Mouse (Mus musculus) hindbrain, postnatal 0 days (tissue): ENCODE measurements around the gene Cyb5d2. TPM values are rescaled to one million over a fixed set of nuclear protein-coding genes. Genes with fewer than 3 reads are reported as not detected.

ENCODE experiments used
- ATAC-seq: fragments of 200-750 bp; cut with Nextera tagmentation; 2 replicates; pipeline ENCODE4 v1.8.0; 2017; ENCODE audit warnings: mild to moderate bottlenecking, moderate TSS enrichment, moderate library complexity
- DNase-seq: peaks from one replicate; pipeline ENCODE4 v3.0.0-alpha.2; 2015; ENCODE audit warnings: low spot score
- H3K27ac ChIP-seq: fragments of 300-500 bp; sonication (generic); 2 replicates; pipeline ENCODE4 v1.5.1; 2014; ENCODE audit warnings: mild to moderate bottlenecking
- H3K27me3 ChIP-seq: fragments of 300-500 bp; sonication (generic); 2 replicates; pipeline ENCODE4 v1.6.1; 2014; ENCODE audit warnings: low read length, mixed read lengths; ENCODE audit not compliant: insufficient read depth
- H3K36me3 ChIP-seq: fragments of 300-500 bp; sonication (generic); 2 replicates; pipeline ENCODE4 v1.6.1; 2014; ENCODE audit warnings: low read length, mixed read lengths; ENCODE audit not compliant: insufficient read depth
- H3K4me1 ChIP-seq: fragments of 300-500 bp; sonication (generic); 2 replicates; pipeline ENCODE4 v1.6.1; 2014; ENCODE audit warnings: antibody characterized with exemption, low read length, mixed read lengths; ENCODE audit not compliant: insufficient read depth
- H3K4me2 ChIP-seq: fragments of 300-500 bp; sonication (generic); 2 replicates; pipeline ENCODE4 v1.6.1; 2014; ENCODE audit warnings: low read depth, mild to moderate bottlenecking, low read length, moderate library complexity, mixed read lengths
- H3K4me3 ChIP-seq: fragments of 300-500 bp; sonication (generic); 2 replicates; pipeline ENCODE4 v1.5.1; 2014; ENCODE audit warnings: low read length
- H3K9ac ChIP-seq: fragments of 300-500 bp; sonication (generic); replicated peaks from 2 replicates; pipeline ENCODE4 v1.6.1; 2014; ENCODE audit warnings: mild to moderate bottlenecking, low read length, moderate library complexity, mixed read lengths
- H3K9me3 ChIP-seq: fragments of 300-500 bp; sonication (generic); 2 replicates; pipeline ENCODE4 v1.6.1; 2016; ENCODE audit warnings: low read length, mixed read lengths
- CTCF ChIP-seq: IDR thresholded peaks from 2 replicates; pipeline ENCODE4 v1.5.1; 2016; ENCODE audit warnings: antibody characterized with exemption, control low read depth, low read depth
- WGBS: fragments of 180-500 bp; shearing (Covaris S2); extraction: QIAGEN DNeasy Blood & Tissue Kit; methylation state at CpG from one replicate; pipeline ENCODE4 v1.1.7; 2014; 5-methylcytosine and 5-hydroxymethylcytosine counted together
- polyA plus RNA-seq: library from polyadenylated mRNA; unstranded; fragments of >200 nt; fragmentation: Nextera tagmentation; extraction: Ambion mirVana; gene quantifications from 2 replicates; pipeline ENCODE4 v1.2.1, GENCODE M21; 2015
- total RNA-seq: library from RNA; depleted of rRNA; stranded (reverse); fragments of >200 nt; gene quantifications from 2 replicates; pipeline ENCODE4 v1.2.3, GENCODE M21; 2014

Cyb5d2 gene
- total and polyA plus RNA-seq, 2 experiments from 2014 or later, result 8.7 to 11.8 TPM

DNA sequence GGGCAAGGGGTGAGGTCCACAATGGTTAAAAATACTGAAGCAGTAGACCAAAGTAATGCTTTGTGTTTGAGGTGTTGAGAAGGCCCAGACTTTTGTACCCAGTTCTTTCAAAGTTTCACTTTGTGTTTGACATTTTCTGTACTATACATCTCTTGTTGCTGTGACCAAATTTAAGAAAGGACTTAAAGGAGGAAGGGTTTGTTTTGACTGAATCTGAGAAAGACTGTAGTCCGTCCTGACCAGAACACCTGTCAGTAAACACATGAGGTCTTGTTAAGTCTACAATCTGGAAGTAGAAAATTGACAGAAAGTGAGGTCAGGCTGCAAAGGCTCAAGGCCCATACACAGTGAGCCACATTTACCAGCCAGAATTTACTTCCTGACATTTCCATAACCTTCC, 20.9 kb upstream of the Cyb5d2 start:
- WGBS, result 88% methylated on average over 1 of the region's 1 CpGs
- Histone ChIP-seq H3K4me1 (no peaks in the 10 kb centered on the region), H3K9ac (no peak overlapping the region), H3K27me3 (no peaks in the 10 kb centered on the region), H3K4me2 (no peak overlapping the region), H3K9me3 (no peaks in the 10 kb centered on the region), H3K27ac (no peak overlapping the region), H3K4me3 (no peak overlapping the region), H3K36me3 (peaks cover 5% of the 10 kb centered on the region)
- no peak for TF ChIP-seq CTCF
- DNase-seq (no peak), ATAC-seq (no peak)

DNA sequence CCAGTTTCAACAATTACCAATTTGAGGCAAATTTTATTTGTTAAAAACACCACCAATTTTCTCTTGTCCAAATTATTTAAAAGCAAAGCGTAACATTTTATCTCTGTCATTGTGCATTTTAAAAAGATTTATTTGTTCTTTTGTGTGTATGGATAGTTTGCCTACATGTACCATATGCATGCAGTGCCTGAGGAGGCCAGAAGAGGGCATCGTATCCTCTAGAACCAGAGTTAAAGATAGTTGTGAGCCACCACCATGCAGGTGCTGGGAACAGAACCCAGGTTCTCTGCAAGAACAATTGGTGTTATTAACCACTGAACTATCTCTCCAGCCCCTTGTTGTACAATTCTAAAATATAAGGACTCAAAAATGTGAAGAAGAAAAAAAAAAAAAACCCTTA, 18.2 kb upstream of the Cyb5d2 start:
- no peak for DNase-seq
- Histone ChIP-seq H3K36me3 (no peaks in the 10 kb centered on the region; the same call in 1 of the 2 replicates), H3K9me3 (no peaks in the 10 kb centered on the region), H3K4me1 (no peaks in the 10 kb centered on the region), H3K27me3 (no peaks in the 10 kb centered on the region), H3K4me2 (no peak overlapping the region), H3K4me3 (no peak overlapping the region), H3K27ac (no peak overlapping the region), H3K9ac (no peak overlapping the region)
- peak; percentile 21; the same call in 1 of the 2 replicates for TF ChIP-seq CTCF
- WGBS, result 87% methylated on average over 2 of the region's 2 CpGs
- ATAC-seq, result no peak

DNA sequence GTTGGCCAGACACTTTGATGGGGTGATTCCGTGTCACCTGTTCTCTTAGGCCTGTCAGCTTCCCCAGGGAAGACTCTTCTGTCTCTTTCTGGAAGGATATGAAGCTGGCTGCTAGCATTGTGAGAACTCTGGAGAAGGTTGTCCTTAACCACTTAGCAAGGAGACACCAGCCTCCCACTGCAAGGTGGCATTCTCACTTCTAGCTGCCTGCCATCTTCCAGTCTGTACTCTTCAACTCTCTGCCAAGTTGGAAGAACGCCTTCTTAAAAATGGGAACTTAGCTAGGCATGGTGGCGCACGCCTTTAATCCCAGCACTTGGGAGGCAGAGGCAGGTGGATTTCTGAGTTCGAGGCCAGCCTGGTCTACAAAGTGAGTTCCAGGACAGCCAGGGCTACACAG, 17.7 kb upstream of the Cyb5d2 start:
- ATAC-seq (no peak), DNase-seq (no peak)
- Histone ChIP-seq H3K9me3 (no peaks in the 10 kb centered on the region), H3K27me3 (no peaks in the 10 kb centered on the region), H3K27ac (no peak overlapping the region), H3K4me2 (no peak overlapping the region), H3K4me3 (no peak overlapping the region), H3K36me3 (no peaks in the 10 kb centered on the region), H3K9ac (no peak overlapping the region), H3K4me1 (no peaks in the 10 kb centered on the region)
- TF ChIP-seq CTCF, result no peak
- WGBS, result 93% methylated on average over 5 of the region's 5 CpGs

DNA sequence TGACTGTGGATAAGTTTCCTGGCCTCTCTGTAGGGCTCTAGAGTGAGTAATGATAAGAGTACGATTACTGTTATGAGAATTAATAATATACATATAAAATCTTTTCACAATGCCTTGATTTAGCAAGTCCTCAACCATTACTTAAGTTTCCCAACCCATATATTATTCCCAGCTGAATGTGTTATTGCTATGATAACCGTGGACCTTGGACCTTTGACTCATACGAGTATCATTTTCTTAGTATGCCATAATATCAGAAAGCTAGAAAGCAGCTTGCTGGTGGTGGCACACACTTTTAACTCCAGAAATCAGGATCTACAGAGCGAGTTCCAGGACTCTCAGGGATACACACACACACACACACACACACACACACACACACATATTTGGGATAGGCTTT, 12.1 kb upstream of the Cyb5d2 start:
- no peaks in the 10 kb centered on the region for H3K27me3 ChIP-seq
- H3K4me1 ChIP-seq, result no peaks in the 10 kb centered on the region
- no peak for ATAC-seq
- no peak overlapping the region for H3K4me3 ChIP-seq
- no peaks in the 10 kb centered on the region for H3K36me3 ChIP-seq
- no peak overlapping the region for H3K4me2 ChIP-seq
- no peak for TF ChIP-seq CTCF
- H3K9ac ChIP-seq, result no peak overlapping the region
- no peaks in the 10 kb centered on the region for H3K9me3 ChIP-seq
- no peak overlapping the region for H3K27ac ChIP-seq
- DNase-seq, result no peak
- WGBS, result 78% methylated on average over 4 of the region's 4 CpGs

DNA sequence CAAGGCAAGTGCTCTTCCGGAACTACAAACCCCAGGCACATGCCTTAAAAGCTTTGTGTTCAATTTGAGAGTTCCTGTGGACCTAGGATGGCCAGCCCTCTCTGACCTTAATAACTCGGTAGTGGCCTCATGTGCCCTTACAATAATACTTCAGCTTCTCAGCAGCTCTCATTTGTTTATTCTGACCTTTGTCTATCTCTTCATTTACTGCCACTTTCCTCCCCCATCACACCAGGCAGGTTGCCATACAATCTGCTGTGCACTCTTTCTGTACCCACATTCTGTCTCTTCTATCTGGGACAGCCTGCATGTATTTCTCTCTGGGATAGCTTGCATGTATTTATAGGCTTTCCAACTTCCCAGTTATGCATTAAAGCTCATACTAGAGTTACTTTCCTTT, 10.6 kb upstream of the Cyb5d2 start:
- ATAC-seq (no peak), DNase-seq (no peak)
- WGBS, result 70% methylated on average over 2 of the region's 2 CpGs
- Histone ChIP-seq H3K4me1 (no peaks in the 10 kb centered on the region), H3K4me3 (no peak overlapping the region), H3K36me3 (no peaks in the 10 kb centered on the region), H3K9me3 (no peaks in the 10 kb centered on the region), H3K27ac (no peak overlapping the region), H3K4me2 (no peak overlapping the region), H3K27me3 (no peaks in the 10 kb centered on the region), H3K9ac (no peak overlapping the region)
- no peak for TF ChIP-seq CTCF

DNA sequence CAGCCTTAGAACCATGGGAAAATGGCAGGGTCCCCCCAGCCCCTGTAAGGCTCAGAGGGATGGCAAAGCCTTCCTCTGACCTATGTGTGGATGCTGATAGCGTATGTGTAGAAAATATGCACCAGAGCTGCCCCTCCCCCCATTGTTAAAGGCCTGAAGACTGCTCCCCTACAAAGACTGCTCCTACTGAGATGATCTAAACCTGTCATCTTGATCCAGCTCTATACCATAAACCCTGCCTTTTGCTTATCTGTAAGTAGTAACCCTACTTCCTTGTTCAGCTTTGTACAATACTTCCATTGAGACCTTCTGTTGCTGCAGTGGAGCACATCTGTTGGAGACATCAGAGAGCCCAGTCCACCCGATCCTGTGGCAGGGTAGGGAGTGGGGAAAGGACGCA, 9.3 kb upstream of the Cyb5d2 start:
- Histone ChIP-seq H3K9ac (no peak overlapping the region), H3K4me1 (no peaks in the 10 kb centered on the region), H3K9me3 (no peaks in the 10 kb centered on the region), H3K27me3 (no peaks in the 10 kb centered on the region), H3K27ac (no peak overlapping the region), H3K4me3 (no peak overlapping the region), H3K36me3 (no peaks in the 10 kb centered on the region), H3K4me2 (no peak overlapping the region)
- no peak for TF ChIP-seq CTCF
- no peak for DNase-seq
- 88% methylated on average over 3 of the region's 3 CpGs for WGBS
- ATAC-seq, result no peak

DNA sequence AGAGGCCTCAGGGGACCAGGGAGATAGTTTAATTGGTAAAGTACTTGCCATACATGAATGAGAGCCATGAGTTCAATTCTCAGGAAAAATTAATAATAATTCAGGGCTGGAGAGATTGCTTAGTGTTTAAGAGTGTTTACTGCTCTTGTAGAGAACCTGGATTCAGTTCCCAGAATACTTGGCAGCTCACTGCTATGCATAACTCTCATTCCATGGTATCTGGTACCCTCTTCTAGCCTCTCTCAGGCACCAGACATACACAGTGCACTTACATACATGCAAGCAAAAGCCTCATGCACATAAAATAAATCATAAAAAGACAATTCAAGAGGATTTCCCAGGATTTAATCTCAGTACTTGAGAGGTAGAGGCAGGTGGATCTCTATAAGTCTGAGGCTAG, 8.6 kb upstream of the Cyb5d2 start:
- H3K9ac ChIP-seq, result no peak overlapping the region
- H3K27me3 ChIP-seq, result no peaks in the 10 kb centered on the region
- H3K4me1 ChIP-seq, result no peaks in the 10 kb centered on the region
- no peak for TF ChIP-seq CTCF
- no peaks in the 10 kb centered on the region for H3K9me3 ChIP-seq
- DNase-seq, result no peak
- no peak overlapping the region for H3K27ac ChIP-seq
- no peak for ATAC-seq
- H3K4me2 ChIP-seq, result no peak overlapping the region
- H3K4me3 ChIP-seq, result no peak overlapping the region
- no peaks in the 10 kb centered on the region for H3K36me3 ChIP-seq
